ENCODE assay signal across 11 mouse cellular contexts in genomic region chr7:122597313-122597712, GRCm38 (mm10).
"Had no signal": no experiment of that assay in that cellular context is flagged by ENCODE, and none has a peak within 500 bp of the region (broad histone marks: within the 10 kb centered on the region; RNA-seq: fewer than 3 reads in every experiment).

No protein-coding gene starts in this region.

- ATAC-seq: intestine, postnatal 0 days; liver, embryonic 12.5 days; midbrain, embryonic 13.5 days had no signal

- H3K36me3 ChIP-seq: limb, embryonic 15.5 days; liver, embryonic 12.5 days; lung, embryonic 15.5 days; midbrain, embryonic 13.5 days had no signal

- H3K4me1 ChIP-seq: liver, embryonic 12.5 days had no signal

- H3K9me3 ChIP-seq: limb, embryonic 15.5 days; liver, embryonic 12.5 days; lung, embryonic 15.5 days; midbrain, embryonic 13.5 days had no signal

- H3K4me2 ChIP-seq: limb, embryonic 15.5 days; liver, embryonic 12.5 days; lung, embryonic 15.5 days; midbrain, embryonic 13.5 days had no signal

- H3K27ac ChIP-seq: limb, embryonic 15.5 days; liver, embryonic 12.5 days; lung, embryonic 15.5 days; midbrain, embryonic 13.5 days; stomach, postnatal 0 days had no signal

- DNase-seq: kidney, adult 8-10 months; kidney, postnatal 36 days; right cerebral cortex, adult 18-20 months; right cerebral cortex, postnatal 25 days; thymus, postnatal 4 days had no signal

- H3K9ac ChIP-seq: limb, embryonic 15.5 days; liver, embryonic 12.5 days; lung, embryonic 15.5 days; midbrain, embryonic 13.5 days had no signal

- H3K27me3 ChIP-seq: liver, embryonic 12.5 days; lung, embryonic 15.5 days; midbrain, embryonic 13.5 days had no signal

- H3K4me3 ChIP-seq: limb, embryonic 15.5 days; liver, embryonic 12.5 days; lung, embryonic 15.5 days; midbrain, embryonic 13.5 days had no signal
